Mouse (Mus musculus) heart, adult 2 months (tissue): Measurements from ENCODE around the gene Chmp2b.

ENCODE experiments used
- CTCF ChIP-seq: fragments of 200-600 bp; IDR thresholded peaks from 2 replicates; pipeline ENCODE4 v1.8.1; 2022; ENCODE audit warnings: antibody characterized with exemption, mild to moderate bottlenecking, moderate library complexity
- EP300 ChIP-seq: fragments of 200-500 bp; IDR thresholded peaks from 2 replicates; pipeline ENCODE4 v1.6.1; 2011; ENCODE audit warnings: low read depth, low read length, control low read depth; ENCODE audit not compliant: insufficient read depth

GRCm38 (mm10) chr16:65560996-65561962 is 1.2 kb downstream of the Chmp2b start:
- TF ChIP-seq CTCF = no peak
- no peak for TF ChIP-seq EP300
